Mouse (Mus musculus) midbrain, embryonic 14.5 days (tissue): ENCODE measurements at regions not wholly inside any gene's neighbourhood (a gene's known extent, or its start where the extent isn't known, plus 50 kb on each side); places are given as distances from the start of the nearest gene placed in this dataset.
A peak's percentile ranks its signal among the peaks of the same experiment; 100 is the strongest.

Experiments
- ATAC-seq: fragments of 200-750 bp; cut with Nextera tagmentation; 2 replicates; pipeline ENCODE4 v1.8.0; 2017; ENCODE audit warnings: moderate number of reproducible peaks, moderate library complexity; ENCODE audit not compliant: low FRiP score, low TSS enrichment
- DNase-seq: peaks from one replicate; pipeline ENCODE4 v3.0.0-alpha.2; 2015
- H3K27ac ChIP-seq: fragments of 300-500 bp; sonication (generic); replicated peaks from 2 replicates; pipeline ENCODE4 v1.5.1; 2014; ENCODE audit warnings: mild to moderate bottlenecking, low read depth, low read length, moderate library complexity
- H3K27me3 ChIP-seq: fragments of 300-500 bp; sonication (generic); 2 replicates; pipeline ENCODE4 v1.6.1; 2014; ENCODE audit warnings: low read length, control low read depth, mixed read lengths; ENCODE audit not compliant: control insufficient read depth, insufficient read depth
- H3K36me3 ChIP-seq: fragments of 300-500 bp; sonication (generic); 2 replicates; pipeline ENCODE4 v1.6.1; 2014; ENCODE audit warnings: low read length, control low read depth; ENCODE audit not compliant: control insufficient read depth, insufficient read depth
- H3K4me1 ChIP-seq: fragments of 300-500 bp; sonication (generic); 2 replicates; pipeline ENCODE4 v1.6.1; 2014; ENCODE audit warnings: mild to moderate bottlenecking, antibody characterized with exemption, low read length, control low read depth; ENCODE audit not compliant: control insufficient read depth, insufficient read depth
- H3K4me2 ChIP-seq: fragments of 300-500 bp; sonication (generic); 2 replicates; pipeline ENCODE4 v1.6.1; 2014; ENCODE audit warnings: mild to moderate bottlenecking, low read length, moderate library complexity
- H3K4me3 ChIP-seq: fragments of 300-500 bp; sonication (generic); replicated peaks from 2 replicates; pipeline ENCODE4 v1.5.1; 2014; ENCODE audit warnings: low read depth, low read length
- H3K9ac ChIP-seq: fragments of 300-500 bp; sonication (generic); replicated peaks from 2 replicates; pipeline ENCODE4 v1.6.1; 2014; ENCODE audit warnings: mild to moderate bottlenecking, low read length, moderate library complexity
- H3K9me3 ChIP-seq: fragments of 300-500 bp; sonication (generic); 2 replicates; pipeline ENCODE4 v1.6.1; 2016; ENCODE audit warnings: low read length, control low read depth, mixed read lengths; ENCODE audit not compliant: control insufficient read depth
- WGBS: fragments of 180-500 bp; shearing (Covaris S2); extraction: QIAGEN DNeasy Blood & Tissue Kit; methylation state at CpG from one replicate; pipeline ENCODE4 v1.1.7; 2014; 5-methylcytosine and 5-hydroxymethylcytosine counted together

DNA sequence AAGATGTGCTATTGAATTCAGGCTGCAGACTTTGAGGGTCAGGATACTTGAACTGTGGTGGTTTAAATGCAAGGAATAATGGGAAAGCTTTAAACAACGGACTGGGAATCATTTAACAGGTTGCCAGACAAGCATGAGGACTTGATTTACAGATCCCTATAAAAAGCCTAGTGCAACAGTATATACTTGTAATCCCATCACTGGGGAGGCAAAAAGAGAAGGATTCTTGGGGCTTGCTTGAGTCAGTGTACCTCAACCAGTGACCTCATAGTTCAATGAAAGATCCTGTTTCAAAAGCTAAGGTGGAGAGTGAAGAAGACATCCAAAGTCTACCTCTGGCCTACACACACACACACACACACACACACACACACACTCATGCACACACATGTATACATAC lies 99.8 kb downstream of the Lrrn1 start:
- no peaks in the 10 kb centered on the region for H3K4me1 ChIP-seq
- H3K4me3 ChIP-seq: no peak overlapping the region
- 86% methylated on average over 1 of the region's 1 CpGs for WGBS
- no peak overlapping the region for H3K4me2 ChIP-seq
- no peak overlapping the region for H3K27ac ChIP-seq
- ATAC-seq: no peak
- no peak for DNase-seq
- H3K27me3 ChIP-seq: no peaks in the 10 kb centered on the region
- no peak overlapping the region for H3K9ac ChIP-seq
- no peaks in the 10 kb centered on the region for H3K9me3 ChIP-seq
- no peaks in the 10 kb centered on the region for H3K36me3 ChIP-seq

DNA sequence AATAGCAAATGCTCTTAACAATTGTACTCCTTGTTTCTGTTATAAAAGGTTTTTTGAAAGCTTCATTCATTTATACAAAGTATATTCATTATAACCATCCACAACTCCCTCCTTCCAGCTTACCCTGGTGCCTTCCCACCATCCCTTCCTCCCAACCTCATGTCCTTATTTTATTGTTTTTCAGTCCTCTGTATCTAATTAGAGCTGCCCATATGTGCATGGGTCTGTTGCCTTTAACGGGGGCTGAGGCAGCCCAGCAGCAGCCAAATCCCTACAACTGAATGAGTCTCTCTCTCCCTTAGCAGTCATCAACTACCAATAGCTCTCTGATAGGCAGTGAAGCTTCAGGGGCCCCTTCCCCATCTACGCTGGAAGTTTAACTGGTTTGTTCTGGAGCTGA lies 116.2 kb downstream of the Lrrn1 start:
- no peak for DNase-seq
- no peak overlapping the region for H3K4me3 ChIP-seq
- H3K4me1 ChIP-seq: no peaks in the 10 kb centered on the region
- no peak overlapping the region for H3K9ac ChIP-seq
- no peak for ATAC-seq
- H3K36me3 ChIP-seq: no peaks in the 10 kb centered on the region
- no peak overlapping the region for H3K4me2 ChIP-seq
- H3K9me3 ChIP-seq: no peaks in the 10 kb centered on the region
- no peaks in the 10 kb centered on the region for H3K27me3 ChIP-seq
- 65% methylated on average over 2 of the region's 2 CpGs for WGBS
- H3K27ac ChIP-seq: no peak overlapping the region

DNA sequence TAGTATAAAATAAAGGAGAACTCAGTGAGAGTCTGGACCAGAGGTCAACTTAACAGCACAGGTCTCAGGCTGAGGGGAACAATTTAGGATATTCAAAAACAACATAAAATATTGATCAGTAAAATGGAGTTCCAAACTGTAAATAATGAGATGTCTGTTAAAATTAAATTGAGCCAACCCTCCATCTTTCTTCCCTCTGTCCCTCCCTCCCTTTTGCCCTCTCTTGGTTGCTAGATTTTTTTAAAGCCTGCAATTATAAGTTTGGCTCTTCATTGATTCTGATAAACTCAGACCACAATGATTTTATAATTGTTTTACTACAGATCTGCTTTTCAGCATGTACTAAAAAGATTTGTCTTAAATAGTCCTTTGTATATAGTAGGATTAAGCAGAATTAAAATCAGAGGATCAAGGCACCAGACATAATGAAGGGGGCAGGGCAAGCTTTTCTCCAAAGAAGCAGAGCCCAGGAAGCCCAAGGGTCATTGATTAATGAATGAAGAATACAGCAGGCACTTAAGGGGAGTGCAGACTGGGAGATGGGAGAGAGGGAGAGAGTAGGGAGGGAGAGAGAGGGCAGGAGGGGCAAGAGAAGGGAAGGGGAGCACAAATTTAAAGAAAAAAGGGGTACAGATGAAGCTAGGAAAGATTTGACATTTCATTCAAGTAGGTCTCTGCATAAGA lies 124.4 kb downstream of the Lrrn1 start:
- Histone ChIP-seq H3K4me2 (no peak overlapping the region), H3K9me3 (no peaks in the 10 kb centered on the region), H3K27ac (peak overlapping the region; percentile 45; the same call in 1 of the 2 replicates), H3K4me1 (no peaks in the 10 kb centered on the region; the same call in 1 of the 2 replicates), H3K9ac (no peak overlapping the region), H3K4me3 (no peak overlapping the region), H3K27me3 (no peaks in the 10 kb centered on the region), H3K36me3 (no peaks in the 10 kb centered on the region)
- ATAC-seq (peak; percentile 64; the same call in 1 of the 2 replicates), DNase-seq (peak; percentile 40)

DNA sequence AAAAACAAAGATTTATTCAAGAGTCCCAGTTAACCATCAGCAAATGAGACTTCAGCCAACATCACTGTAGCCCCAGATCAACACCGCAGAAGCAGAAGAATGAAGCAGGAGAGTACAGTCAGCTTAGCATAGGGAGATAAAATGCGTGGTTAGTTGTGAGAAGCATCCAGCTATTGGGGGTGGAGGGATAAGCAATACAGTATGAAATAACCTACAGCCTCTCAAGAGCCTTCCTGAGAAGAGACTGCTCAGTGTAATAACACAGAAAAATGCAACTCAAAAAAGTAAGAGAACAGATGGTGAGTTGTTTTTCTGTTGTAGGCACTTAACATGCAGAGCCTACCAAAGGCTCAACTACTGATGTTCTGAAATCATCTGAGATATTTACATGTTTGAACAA lies 128.2 kb downstream of the Lrrn1 start:
- 96% methylated on average over 2 of the region's 2 CpGs for WGBS
- Histone ChIP-seq H3K9me3 (no peaks in the 10 kb centered on the region), H3K4me1 (no peaks in the 10 kb centered on the region; the same call in 1 of the 2 replicates), H3K36me3 (no peaks in the 10 kb centered on the region), H3K27me3 (no peaks in the 10 kb centered on the region), H3K9ac (no peak overlapping the region), H3K27ac (no peak overlapping the region), H3K4me2 (no peak overlapping the region), H3K4me3 (no peak overlapping the region)
- DNase-seq: no peak
- no peak for ATAC-seq

DNA sequence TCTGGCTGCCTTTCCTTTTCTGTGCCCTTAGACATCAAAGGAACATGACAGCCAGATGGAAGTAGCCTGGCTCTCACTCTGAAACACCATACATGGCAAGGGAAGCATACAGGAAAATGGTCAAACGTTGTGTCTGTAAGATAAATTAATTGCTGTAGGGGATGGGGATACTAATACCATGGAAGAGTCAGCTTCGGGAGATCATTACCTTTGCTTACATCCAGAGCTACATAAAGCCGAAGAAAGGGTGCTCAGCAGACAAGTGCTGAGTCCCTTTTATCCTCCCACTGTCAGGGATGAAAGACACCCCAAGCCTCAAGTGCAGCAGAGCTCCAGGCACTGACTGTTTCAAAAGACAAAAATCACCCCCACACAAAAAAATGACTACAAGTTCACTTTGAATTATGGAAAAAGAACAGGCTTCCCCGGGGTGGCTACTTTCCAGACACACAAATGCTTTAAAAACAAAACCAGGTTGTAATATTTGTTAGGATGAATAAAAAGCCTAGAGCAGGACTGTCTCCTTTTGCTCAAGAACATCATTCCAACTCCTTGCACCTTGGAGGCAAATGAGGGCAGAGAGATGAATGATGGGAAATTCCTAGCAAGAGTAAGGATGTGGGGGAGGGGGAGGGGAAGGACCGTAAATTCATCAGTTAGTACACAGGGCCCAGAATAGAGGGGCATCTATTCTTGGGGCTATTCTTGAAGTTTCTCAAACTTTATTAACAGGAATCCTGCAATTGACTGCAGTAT lies 131.6 kb downstream of the Lrrn1 start:
- ATAC-seq (no peak), DNase-seq (peak; percentile 43)
- Histone ChIP-seq H3K9ac (no peak overlapping the region), H3K4me1 (no peaks in the 10 kb centered on the region), H3K36me3 (no peaks in the 10 kb centered on the region), H3K4me2 (no peak overlapping the region), H3K4me3 (no peak overlapping the region), H3K27me3 (no peaks in the 10 kb centered on the region), H3K27ac (no peak overlapping the region), H3K9me3 (no peaks in the 10 kb centered on the region)
- 68% methylated on average over 5 of the region's 5 CpGs for WGBS

DNA sequence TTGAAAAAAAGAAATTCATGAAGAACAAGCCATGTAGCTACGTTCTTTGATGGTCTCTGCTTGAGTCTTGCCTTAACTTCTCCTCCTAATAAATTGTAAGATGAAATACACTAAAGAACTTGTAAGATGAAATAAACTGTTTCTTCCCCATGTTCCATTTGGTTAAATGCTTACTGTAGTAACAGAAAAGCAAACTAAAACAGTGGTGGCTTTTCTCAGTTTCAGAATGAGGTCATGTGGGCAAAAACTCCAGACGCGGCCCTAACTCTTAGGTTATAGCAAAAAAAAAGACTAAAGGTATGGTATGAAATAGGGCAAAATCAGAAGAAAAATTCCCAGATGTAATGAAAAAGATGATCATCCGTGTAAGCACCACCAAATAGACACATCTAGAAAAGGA lies 169.7 kb downstream of the Lrrn1 start:
- H3K9me3 ChIP-seq: no peaks in the 10 kb centered on the region
- H3K4me2 ChIP-seq: no peak overlapping the region
- H3K9ac ChIP-seq: no peak overlapping the region
- no peaks in the 10 kb centered on the region for H3K27me3 ChIP-seq
- 92% methylated on average over 4 of the region's 4 CpGs for WGBS
- ATAC-seq (no peak), DNase-seq (no peak)
- H3K27ac ChIP-seq: no peak overlapping the region
- no peak overlapping the region for H3K4me3 ChIP-seq
- no peaks in the 10 kb centered on the region for H3K4me1 ChIP-seq
- H3K36me3 ChIP-seq: no peaks in the 10 kb centered on the region

DNA sequence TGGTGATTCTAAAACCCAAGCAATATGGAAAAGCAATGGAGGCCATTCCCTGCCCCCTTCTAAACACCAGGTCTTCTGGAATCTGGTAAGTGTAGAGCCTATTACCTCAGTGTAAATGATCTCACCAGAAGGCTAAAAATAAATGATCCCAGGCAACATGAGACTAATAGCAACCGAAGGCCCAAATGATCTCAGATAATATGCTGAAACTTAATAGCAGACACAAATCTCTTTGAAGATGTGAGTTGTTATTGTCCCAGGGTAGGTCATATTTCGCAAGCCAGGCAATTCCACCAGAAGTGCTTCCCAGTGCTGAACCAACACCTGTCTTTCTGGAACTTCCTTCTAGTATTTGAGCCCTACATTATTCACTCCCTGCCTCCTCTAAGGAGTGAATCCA lies 178.6 kb downstream of the Lrrn1 start:
- Histone ChIP-seq H3K4me2 (no peak overlapping the region), H3K9me3 (no peaks in the 10 kb centered on the region), H3K27ac (no peak overlapping the region), H3K27me3 (no peaks in the 10 kb centered on the region), H3K4me3 (no peak overlapping the region), H3K4me1 (peaks cover 12% of the 10 kb centered on the region), H3K36me3 (no peaks in the 10 kb centered on the region), H3K9ac (no peak overlapping the region)
- WGBS: 90% methylated on average over 2 of the region's 2 CpGs
- DNase-seq (no peak), ATAC-seq (no peak)

DNA sequence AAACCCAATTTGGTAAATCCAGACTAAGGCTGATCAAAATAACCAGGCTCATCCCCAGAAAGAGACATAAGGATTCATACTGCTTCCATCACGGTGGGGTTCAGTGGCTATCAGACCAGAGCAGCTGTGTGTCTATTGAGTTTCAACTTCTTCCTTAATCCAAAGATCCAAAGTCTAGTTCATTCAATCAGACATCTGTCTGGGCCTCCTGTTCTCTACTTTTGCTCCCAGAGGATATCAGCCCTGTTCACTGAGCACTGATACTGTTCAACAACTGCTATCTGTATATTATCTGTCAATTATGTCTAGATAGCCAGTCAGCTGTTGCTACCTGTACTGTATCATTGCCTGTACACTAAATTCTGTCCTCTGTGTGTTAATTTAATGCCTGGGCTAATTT lies 179.0 kb downstream of the Lrrn1 start:
- Histone ChIP-seq H3K4me1 (peaks cover 17% of the 10 kb centered on the region), H3K27me3 (no peaks in the 10 kb centered on the region), H3K27ac (no peak overlapping the region), H3K9me3 (no peaks in the 10 kb centered on the region), H3K36me3 (no peaks in the 10 kb centered on the region), H3K9ac (no peak overlapping the region), H3K4me2 (no peak overlapping the region), H3K4me3 (no peak overlapping the region)
- no peak for ATAC-seq
- 85% methylated on average over 1 of the region's 1 CpGs for WGBS
- no peak for DNase-seq

DNA sequence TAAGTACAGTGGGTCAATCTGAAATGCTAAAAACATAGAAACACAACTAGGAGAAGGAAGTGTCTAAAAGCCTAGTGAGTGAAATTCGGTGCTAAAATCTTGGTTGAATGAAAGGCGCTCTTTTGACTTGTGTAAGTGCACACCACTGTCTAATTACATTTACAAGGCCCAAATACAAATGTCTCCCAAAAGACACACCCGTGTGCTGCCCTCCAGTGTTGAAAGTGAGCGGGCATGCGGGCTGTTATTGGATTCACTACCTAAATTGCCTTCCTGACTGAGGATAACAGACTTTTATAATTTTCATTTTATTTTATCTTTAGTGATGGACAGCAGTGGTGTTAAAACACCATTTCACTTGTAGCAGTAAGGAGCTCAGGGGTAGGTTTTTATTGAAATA lies 180.8 kb downstream of the Lrrn1 start:
- Histone ChIP-seq H3K4me3 (no peak overlapping the region), H3K9ac (no peak overlapping the region), H3K36me3 (no peaks in the 10 kb centered on the region), H3K4me2 (no peak overlapping the region), H3K4me1 (peaks cover 19% of the 10 kb centered on the region), H3K27ac (no peak overlapping the region), H3K27me3 (no peaks in the 10 kb centered on the region), H3K9me3 (no peaks in the 10 kb centered on the region)
- no peak for ATAC-seq
- peak; percentile 40 for DNase-seq
- WGBS: 84% methylated on average over 5 of the region's 5 CpGs
